Mouse (Mus musculus): ENCODE data around the gene Lgi1.

GRCm38 (mm10) chr19:38274747-38275421 lies 10.5 kb downstream of the Lgi1 start:
- TF ChIP-seq POLR2A (IDR thresholded peaks at IDR 0.05; ENCODE audit: borderline replicate concordance, control insufficient read depth, low read depth, low read length), result no peak
- TF ChIP-seq CTCF (IDR thresholded peaks at IDR 0.05; ENCODE audit: control insufficient read depth, insufficient read depth, low read length), result no peak
